Mouse (Mus musculus) G1E (cell line): ENCODE results near the gene Klhl25.

Experiments
- CTCF ChIP-seq: IDR thresholded peaks from 2 replicates; pipeline ENCODE4 v1.5.1; 2012; ENCODE audit warnings: low read depth, low read length, inconsistent platforms, mixed read lengths
- TAL1 ChIP-seq: conservative IDR thresholded peaks from 2 replicates; pipeline ENCODE4 v1.6.1; 2012; ENCODE audit warnings: low read depth, low read length, inconsistent platforms, mixed read lengths

DNA sequence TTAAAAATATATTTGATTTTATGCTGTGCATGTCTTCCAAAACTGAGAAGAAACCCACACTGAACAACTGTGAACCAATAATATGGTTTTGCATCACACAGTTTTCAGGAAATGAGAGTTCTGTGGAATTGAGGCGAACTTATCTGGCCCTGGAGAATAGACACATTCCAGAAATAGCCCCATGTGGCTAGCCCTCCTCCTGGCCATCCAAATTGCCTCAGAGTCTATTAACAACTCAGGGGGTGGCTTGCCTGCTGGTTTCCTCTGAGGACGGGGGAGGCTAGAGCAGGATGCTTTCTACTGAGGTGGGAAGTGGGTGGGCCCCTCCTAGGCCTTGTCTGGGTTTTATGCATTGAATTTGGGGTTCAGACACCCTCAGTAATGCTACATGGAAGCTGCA is 57.0 kb downstream of the Klhl25 start:
- TF ChIP-seq TAL1 (no peak), CTCF (no peak)
